Mouse (Mus musculus) bone marrow, adult 2 months (tissue): ENCODE measurements around the gene Mgat5b.

Experiments
- CTCF ChIP-seq: fragments of 200-500 bp; IDR thresholded peaks from 2 replicates; pipeline ENCODE4 v1.5.1; 2011; ENCODE audit warnings: low read length, control low read depth; ENCODE audit not compliant: control insufficient read depth, insufficient read depth
- POLR2A ChIP-seq: fragments of 200-500 bp; IDR thresholded peaks from 2 replicates; pipeline ENCODE4 v1.6.1; 2011; ENCODE audit warnings: low read depth, mild to moderate bottlenecking, control low read depth, low read length, borderline replicate concordance; ENCODE audit not compliant: control insufficient read depth

DNA sequence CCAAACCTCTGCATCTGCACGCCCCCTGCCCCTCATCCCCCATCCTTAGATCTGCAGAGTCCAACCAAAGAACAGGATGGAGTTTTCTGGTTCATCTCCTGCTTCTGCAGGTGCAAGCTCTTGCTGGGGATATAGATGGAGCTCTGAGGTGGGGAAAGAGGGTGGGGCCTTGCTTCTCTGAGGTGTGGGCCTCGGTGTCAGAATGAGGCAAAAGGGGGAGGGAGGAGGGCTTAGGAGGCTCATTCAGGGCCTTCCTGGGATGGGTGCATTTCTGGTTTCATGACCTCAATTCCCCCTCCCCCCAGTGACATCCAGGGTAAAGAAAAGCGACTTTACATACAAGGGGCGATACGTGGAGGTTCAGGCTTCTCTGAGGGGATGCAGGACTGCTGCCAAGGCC lies 31.5 kb upstream of the Mgat5b start:
- no peak for TF ChIP-seq CTCF
- no peak for TF ChIP-seq POLR2A
